15 mouse cellular contexts compared by ENCODE assay signal in the genomic region with DNA sequence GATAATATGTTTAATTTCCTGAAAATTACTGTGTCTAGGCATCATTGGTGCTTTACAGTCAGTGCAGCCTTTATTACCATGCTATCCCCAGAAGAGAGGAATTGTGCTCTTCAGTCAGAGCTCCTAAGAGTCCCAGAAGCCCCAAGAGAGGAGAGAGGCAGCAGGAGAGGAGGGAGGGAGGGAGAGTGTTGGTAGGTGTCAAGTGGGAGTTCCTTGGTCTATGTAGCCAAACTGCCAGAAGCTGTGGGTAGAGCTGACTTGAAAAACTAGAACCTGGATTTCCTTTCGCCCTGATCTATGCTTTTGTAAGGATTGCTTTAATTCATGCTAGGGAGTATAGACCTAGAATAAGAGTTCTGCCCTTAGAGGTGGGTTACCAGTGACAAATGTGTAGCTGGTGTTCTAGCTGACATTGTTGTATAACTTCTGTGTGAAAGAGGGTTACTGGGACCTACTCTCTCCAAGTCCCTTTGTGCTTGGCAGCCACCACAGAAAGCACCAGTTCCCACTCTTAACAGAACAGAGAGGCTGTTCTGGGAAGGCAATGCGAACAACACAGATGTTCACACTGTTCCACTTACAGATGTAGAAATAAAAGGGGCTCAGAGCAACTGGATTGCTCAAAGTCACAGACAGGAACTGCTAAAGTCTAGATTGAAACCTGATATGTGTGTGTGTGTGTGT.
"Had no signal": no experiment of that assay in that cellular context is flagged by ENCODE, and none has a peak within 500 bp of the region (broad histone marks: within the 10 kb centered on the region; RNA-seq: fewer than 3 reads in every experiment).

No protein-coding gene starts in this region.

- H3K36me3 ChIP-seq: midbrain, embryonic 15.5 days had no signal

- H3K4me2 ChIP-seq: liver, embryonic 12.5 days; lung, embryonic 14.5 days; midbrain, embryonic 15.5 days; neural tube, embryonic 13.5 days had no signal

- ATAC-seq: liver, embryonic 12.5 days; midbrain, embryonic 15.5 days had no signal

- H3K4me1 ChIP-seq: midbrain, embryonic 10.5 days; midbrain, embryonic 15.5 days; neural tube, embryonic 13.5 days had no signal

- H3K27ac ChIP-seq: liver, embryonic 12.5 days; midbrain, embryonic 10.5 days; midbrain, embryonic 15.5 days; neural tube, embryonic 13.5 days had no signal

- H3K27me3 ChIP-seq: liver, embryonic 12.5 days; midbrain, embryonic 15.5 days; neural tube, embryonic 13.5 days had no signal

- DNase-seq: kidney, adult 11 months; kidney, postnatal 10 days; layer of hippocampus, adult 9-11 months; layer of hippocampus, postnatal 36 days; left cerebral cortex, postnatal 4 days; lung, embryonic 14.5 days; lung, postnatal 10 days; lung, postnatal 4 days; retina, postnatal 1 day; right cerebral cortex, postnatal 25 days; thymus, postnatal 4 days had no signal

- H3K9ac ChIP-seq: liver, embryonic 12.5 days; lung, embryonic 14.5 days; midbrain, embryonic 15.5 days; neural tube, embryonic 13.5 days had no signal

- H3K9me3 ChIP-seq: midbrain, embryonic 15.5 days had no signal

- H3K4me3 ChIP-seq: liver, embryonic 12.5 days; midbrain, embryonic 10.5 days; midbrain, embryonic 15.5 days; neural tube, embryonic 13.5 days had no signal
